Mouse (Mus musculus): ENCODE measurements around the gene Olfr681. TPM values are rescaled to one million over a fixed set of nuclear protein-coding genes. Genes with fewer than 3 reads are reported as not detected.
"Not testable (repeated sequence)": the region's sequence is repeated elsewhere in the genome, so short reads cannot be mapped to it uniquely, and the experiment has no call there.

The Olfr681 gene
- 0.18 TPM in 1 of 2 replicates, not detected in the other for polyA plus RNA-seq (2014; fragmentation: Nextera tagmentation; extraction: Ambion mirVana)

- Histone ChIP-seq H3K4me2 (ENCODE audit: low read depth, low read length) (no peak within 1 kb of the TSS), H3K9me3 (ENCODE audit: control insufficient read depth, low read length) (no peaks in the 10 kb centered on the region), H3K27me3 (replicated peaks; ENCODE audit: control insufficient read depth, insufficient read depth, low read length) (no peaks in the 10 kb centered on the region), H3K36me3 (ENCODE audit: control insufficient read depth, insufficient read depth, low read length) (no peaks in the 10 kb centered on the region), H3K9ac (ENCODE audit: low read depth, low read length) (no peak within 1 kb of the TSS), H3K4me3 (ENCODE audit: low read depth, low read length) (no peak within 1 kb of the TSS), H3K4me1 (ENCODE audit: control insufficient read depth, insufficient read depth, low read length) (no peaks in the 10 kb centered on the region), H3K27ac (replicated peaks; ENCODE audit: low read depth, low read length) (no peak within 1 kb of the TSS)
- no peak for ATAC-seq (ENCODE audit: low read depth)
- no peak for DNase-seq (ENCODE audit: low spot score)
These were observed at the start of gene Olfr681 for GRCm38 (mm10) chr7:105116536-105116935. Olfr681 (plus strand) TSS chr7:105116836.

- Histone ChIP-seq H3K4me2 (ENCODE audit: low read depth, low read length) (no peak within 1 kb of the TSS), H3K9ac (ENCODE audit: low read depth, low read length) (no peak within 1 kb of the TSS), H3K4me3 (ENCODE audit: low read depth, low read length) (no peak within 1 kb of the TSS), H3K9me3 (ENCODE audit: control insufficient read depth, low read length) (no peaks in the 10 kb centered on the region), H3K27me3 (replicated peaks; ENCODE audit: control insufficient read depth, insufficient read depth, low read length) (no peaks in the 10 kb centered on the region), H3K27ac (replicated peaks; ENCODE audit: low read depth, low read length) (no peak within 1 kb of the TSS), H3K4me1 (ENCODE audit: control insufficient read depth, insufficient read depth, low read length) (no peaks in the 10 kb centered on the region), H3K36me3 (ENCODE audit: control insufficient read depth, insufficient read depth, low read length) (no peaks in the 10 kb centered on the region)
- DNase-seq (ENCODE audit: low spot score) (no peak), ATAC-seq (ENCODE audit: low read depth) (no peak)
- WGBS = 47% methylated on average over 1 of the region's 1 CpGs
These were observed 35.7 kb upstream of the Olfr681 start, which contains the start of gene Olfr679 for GRCm38 (mm10) chr7:105080905-105081304. Olfr679 (plus strand) TSS chr7:105081205.

- H3K4me2 ChIP-seq (ENCODE audit: low read depth, low read length); ATAC-seq (ENCODE audit: low read depth); H3K9me3 ChIP-seq (ENCODE audit: control insufficient read depth, low read length); H3K27ac ChIP-seq (replicated peaks; ENCODE audit: low read depth, low read length); H3K4me1 ChIP-seq (ENCODE audit: control insufficient read depth, insufficient read depth, low read length); H3K4me3 ChIP-seq (ENCODE audit: low read depth, low read length); DNase-seq (ENCODE audit: low spot score); H3K9ac ChIP-seq (ENCODE audit: low read depth, low read length); H3K36me3 ChIP-seq (ENCODE audit: control insufficient read depth, insufficient read depth, low read length); H3K27me3 ChIP-seq (replicated peaks; ENCODE audit: control insufficient read depth, insufficient read depth, low read length): not testable (repeated sequence)
These were observed 23.9 kb upstream of the Olfr681 start, which contains the start of gene Olfr680-ps1 for GRCm38 (mm10) chr7:105092717-105093116. Olfr680-ps1 (minus strand) TSS chr7:105092817.

- 80% methylated on average over 2 of the region's 2 CpGs for WGBS
- no peaks in the 10 kb centered on the region for H3K4me1 ChIP-seq (ENCODE audit: control insufficient read depth, insufficient read depth, low read length)
- H3K9me3 ChIP-seq (ENCODE audit: control insufficient read depth, low read length) = no peaks in the 10 kb centered on the region
- no peaks in the 10 kb centered on the region for H3K27me3 ChIP-seq (replicated peaks; ENCODE audit: control insufficient read depth, insufficient read depth, low read length)
- H3K36me3 ChIP-seq (ENCODE audit: control insufficient read depth, insufficient read depth, low read length) = no peaks in the 10 kb centered on the region
- no peak overlapping the region for H3K27ac ChIP-seq (replicated peaks; ENCODE audit: low read depth, low read length)
- H3K9ac ChIP-seq (ENCODE audit: low read depth, low read length) = no peak overlapping the region
- ATAC-seq (ENCODE audit: low read depth) (no peak), DNase-seq (ENCODE audit: low spot score) (no peak)
- no peak overlapping the region for H3K4me2 ChIP-seq (ENCODE audit: low read depth, low read length)
- H3K4me3 ChIP-seq (ENCODE audit: low read depth, low read length) = no peak overlapping the region
These were observed 24.6 kb downstream of the Olfr681 start for GRCm38 (mm10) chr7:105141275-105141674.

GRCm38 (mm10) chr7:105146912-105147311 is 30.3 kb downstream of the Olfr681 start, which contains the start of gene Olfr683:
Olfr683 (minus strand) TSS chr7:105147012.
- WGBS = 54% methylated on average over 1 of the region's 1 CpGs
- no peak within 1 kb of the TSS for H3K4me3 ChIP-seq (ENCODE audit: low read depth, low read length)
- H3K9me3 ChIP-seq (ENCODE audit: control insufficient read depth, low read length) = no peaks in the 10 kb centered on the region
- no peaks in the 10 kb centered on the region for H3K36me3 ChIP-seq (ENCODE audit: control insufficient read depth, insufficient read depth, low read length)
- no peaks in the 10 kb centered on the region for H3K4me1 ChIP-seq (ENCODE audit: control insufficient read depth, insufficient read depth, low read length)
- no peak within 1 kb of the TSS for H3K27ac ChIP-seq (replicated peaks; ENCODE audit: low read depth, low read length)
- DNase-seq (ENCODE audit: low spot score) (no peak), ATAC-seq (ENCODE audit: low read depth) (no peak)
- no peaks in the 10 kb centered on the region for H3K27me3 ChIP-seq (replicated peaks; ENCODE audit: control insufficient read depth, insufficient read depth, low read length)
- no peak within 1 kb of the TSS for H3K9ac ChIP-seq (ENCODE audit: low read depth, low read length)
- no peak within 1 kb of the TSS for H3K4me2 ChIP-seq (ENCODE audit: low read depth, low read length)

- H3K4me3 ChIP-seq (ENCODE audit: low read depth, low read length) = no peak within 1 kb of the TSS
- no peaks in the 10 kb centered on the region for H3K4me1 ChIP-seq (ENCODE audit: control insufficient read depth, insufficient read depth, low read length)
- DNase-seq (ENCODE audit: low spot score) (no peak), ATAC-seq (ENCODE audit: low read depth) (no peak)
- H3K36me3 ChIP-seq (ENCODE audit: control insufficient read depth, insufficient read depth, low read length) = no peaks in the 10 kb centered on the region
- no peaks in the 10 kb centered on the region for H3K9me3 ChIP-seq (ENCODE audit: control insufficient read depth, low read length)
- no peak within 1 kb of the TSS for H3K4me2 ChIP-seq (ENCODE audit: low read depth, low read length)
- no peak within 1 kb of the TSS for H3K27ac ChIP-seq (replicated peaks; ENCODE audit: low read depth, low read length)
- no peaks in the 10 kb centered on the region for H3K27me3 ChIP-seq (replicated peaks; ENCODE audit: control insufficient read depth, insufficient read depth, low read length)
- WGBS = 67% methylated on average over 1 of the region's 1 CpGs
- no peak within 1 kb of the TSS for H3K9ac ChIP-seq (ENCODE audit: low read depth, low read length)
These were observed 46.9 kb downstream of the Olfr681 start, which contains the start of gene Olfr684 for GRCm38 (mm10) chr7:105163553-105163952. Olfr684 (minus strand) TSS chr7:105163653.

- Histone ChIP-seq H3K27ac (replicated peaks; ENCODE audit: low read depth, low read length) (no peak overlapping the region), H3K36me3 (ENCODE audit: control insufficient read depth, insufficient read depth, low read length) (no peaks in the 10 kb centered on the region), H3K4me1 (ENCODE audit: control insufficient read depth, insufficient read depth, low read length) (no peaks in the 10 kb centered on the region), H3K4me3 (ENCODE audit: low read depth, low read length) (no peak overlapping the region), H3K9me3 (ENCODE audit: control insufficient read depth, low read length) (no peaks in the 10 kb centered on the region), H3K4me2 (ENCODE audit: low read depth, low read length) (no peak overlapping the region), H3K27me3 (replicated peaks; ENCODE audit: control insufficient read depth, insufficient read depth, low read length) (no peaks in the 10 kb centered on the region), H3K9ac (ENCODE audit: low read depth, low read length) (no peak overlapping the region)
- ATAC-seq (ENCODE audit: low read depth) (no peak), DNase-seq (ENCODE audit: low spot score) (peak; percentile 39)
- 48% methylated on average over 4 of the region's 4 CpGs for WGBS
These were observed 54.1 kb downstream of the Olfr681 start for GRCm38 (mm10) chr7:105170773-105171172.

Other genes starting within 250 kb of the Olfr681 start
- gene Olfr665, start 238.8 kb upstream of the Olfr681 start, polyA plus RNA-seq (2014; fragmentation: Nextera tagmentation; extraction: Ambion mirVana) = not detected in 2 replicates
- gene Olfr666, start 220.9 kb upstream of the Olfr681 start, polyA plus RNA-seq (2014; fragmentation: Nextera tagmentation; extraction: Ambion mirVana) = 0.08 TPM in 1 of 2 replicates, not detected in the other
- gene Olfr667, start 195.4 kb upstream of the Olfr681 start, polyA plus RNA-seq (2014; fragmentation: Nextera tagmentation; extraction: Ambion mirVana) = not detected in 2 replicates
- not detected in 2 replicates for gene Olfr668, start 188.8 kb upstream of the Olfr681 start, polyA plus RNA-seq (2014; fragmentation: Nextera tagmentation; extraction: Ambion mirVana)
- gene Olfr669, start 182.6 kb upstream of the Olfr681 start, polyA plus RNA-seq (2014; fragmentation: Nextera tagmentation; extraction: Ambion mirVana) = not detected in 2 replicates
- not detected in 2 replicates for gene Olfr670, start 154.2 kb upstream of the Olfr681 start, polyA plus RNA-seq (2014; fragmentation: Nextera tagmentation; extraction: Ambion mirVana)
- gene Olfr671, start 137.7 kb upstream of the Olfr681 start, polyA plus RNA-seq (2014; fragmentation: Nextera tagmentation; extraction: Ambion mirVana) = not detected in 2 replicates
- 0.22 and 0.36 TPM in 2 replicates for gene Olfr672, start 114.8 kb upstream of the Olfr681 start, polyA plus RNA-seq (2014; fragmentation: Nextera tagmentation; extraction: Ambion mirVana)
- gene Olfr675, start 88.4 kb upstream of the Olfr681 start, polyA plus RNA-seq (2014; fragmentation: Nextera tagmentation; extraction: Ambion mirVana) = not detected in 2 replicates
- gene Olfr676, start 84.1 kb upstream of the Olfr681 start, polyA plus RNA-seq (2014; fragmentation: Nextera tagmentation; extraction: Ambion mirVana) = not detected in 2 replicates
- gene Olfr677, start 65.5 kb upstream of the Olfr681 start, polyA plus RNA-seq (2014; fragmentation: Nextera tagmentation; extraction: Ambion mirVana) = not detected in 2 replicates
- not detected in 2 replicates for gene Olfr678, start 52.4 kb upstream of the Olfr681 start, polyA plus RNA-seq (2014; fragmentation: Nextera tagmentation; extraction: Ambion mirVana)
- gene Olfr679, start 35.6 kb upstream of the Olfr681 start, polyA plus RNA-seq (2014; fragmentation: Nextera tagmentation; extraction: Ambion mirVana) = 0.06 TPM in 1 of 2 replicates, not detected in the other
- gene Olfr680-ps1, start 24.0 kb upstream of the Olfr681 start, polyA plus RNA-seq (2014; fragmentation: Nextera tagmentation; extraction: Ambion mirVana) = not detected in 2 replicates
- gene Olfr683, start 30.2 kb downstream of the Olfr681 start, polyA plus RNA-seq (2014; fragmentation: Nextera tagmentation; extraction: Ambion mirVana) = not detected in 2 replicates
- gene Olfr684, start 46.8 kb downstream of the Olfr681 start, polyA plus RNA-seq (2014; fragmentation: Nextera tagmentation; extraction: Ambion mirVana) = not detected in 2 replicates
- 0.10 and 0.31 TPM in 2 replicates for gene Olfr685, start 69.2 kb downstream of the Olfr681 start, polyA plus RNA-seq (2014; fragmentation: Nextera tagmentation; extraction: Ambion mirVana)
- not detected in 2 replicates for gene Olfr686, start 90.6 kb downstream of the Olfr681 start, polyA plus RNA-seq (2014; fragmentation: Nextera tagmentation; extraction: Ambion mirVana)
- gene Olfr688, start 171.3 kb downstream of the Olfr681 start, polyA plus RNA-seq (2014; fragmentation: Nextera tagmentation; extraction: Ambion mirVana) = not detected in 2 replicates
- gene Olfr689, start 194.3 kb downstream of the Olfr681 start, polyA plus RNA-seq (2014; fragmentation: Nextera tagmentation; extraction: Ambion mirVana) = 0.18 TPM in 2 replicates
- not detected in 2 replicates for gene Olfr690, start 217.3 kb downstream of the Olfr681 start, polyA plus RNA-seq (2014; fragmentation: Nextera tagmentation; extraction: Ambion mirVana)
- gene Olfr691, start 225.4 kb downstream of the Olfr681 start, polyA plus RNA-seq (2014; fragmentation: Nextera tagmentation; extraction: Ambion mirVana) = 0.34 TPM in 1 of 2 replicates, not detected in the other